In the genomic region with DNA sequence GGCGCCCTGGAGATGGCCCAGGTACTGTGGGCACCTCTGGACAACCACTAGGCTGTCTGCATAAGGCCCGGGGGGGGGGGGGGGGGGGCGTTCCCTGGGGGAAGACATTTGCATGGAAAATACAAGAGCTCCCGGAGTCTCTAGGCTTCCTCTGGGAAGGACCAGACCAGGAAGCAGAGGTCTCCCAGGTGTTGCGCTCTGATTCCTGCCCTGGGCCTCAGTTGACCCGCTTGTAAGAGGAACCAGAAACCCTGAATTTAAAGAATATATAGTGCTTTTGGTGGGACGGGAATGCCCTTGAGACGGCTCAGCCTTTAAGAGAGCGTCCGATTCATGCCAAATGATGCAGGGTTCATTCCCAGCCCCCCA, we compare ENCODE assay signal across 10 mouse cellular contexts. TPM values are rescaled to one million over a fixed set of nuclear protein-coding genes. Genes with fewer than 3 reads are reported as not detected.
DNase-seq lines count a peak whose midpoint lies in the region; ATAC-seq and TF ChIP-seq lines count a peak whose summit lies in the region.
"Had no signal": no experiment of that assay in that cellular context is flagged by ENCODE, and none has a peak within 500 bp of the region (broad histone marks: within the 10 kb centered on the region; RNA-seq: fewer than 3 reads in every experiment).

No protein-coding gene starts in this region.

- no peaks in the 10 kb centered on the region for H3K36me3 ChIP-seq in liver, adult 2 months (ENCODE audit: control insufficient read depth, insufficient read depth, low read length)
- peaks cover 59% of the 10 kb centered on the region for H3K36me3 ChIP-seq in forebrain, embryonic 13.5 days (ENCODE audit: poor library complexity, severe bottlenecking)
- H3K36me3 ChIP-seq in limb, embryonic 11.5 days (ENCODE audit: control insufficient read depth, insufficient read depth, low read length), result no peaks in the 10 kb centered on the region
- H3K36me3 ChIP-seq in neural tube, embryonic 13.5 days, result peaks cover 73% of the 10 kb centered on the region

- DNase-seq in liver, adult 2 months (ENCODE audit: extremely low read depth, low read depth, low spot score), result no peak
- no peak for DNase-seq in liver
- no peak for DNase-seq in limb, embryonic 11.5 days (ENCODE audit: low spot score)
- no peak for DNase-seq in spleen, adult 12 weeks (ENCODE audit: low spot score)
- no peak for DNase-seq in left cerebral cortex, postnatal 14 days (ENCODE audit: low spot score in 2 of 2)
- DNase-seq: right cerebral cortex, postnatal 25 days had no signal

- peak overlapping the region; percentile 64 for H3K4me3 ChIP-seq in liver, adult 2 months (ENCODE audit: insufficient read depth, low read depth, low read length)
- H3K4me3 ChIP-seq in forebrain, embryonic 13.5 days, result peak overlapping the region; percentile 29
- peak overlapping the region; percentile 33 for H3K4me3 ChIP-seq in limb, embryonic 11.5 days (ENCODE audit: low read depth, low read length)
- H3K4me3 ChIP-seq in neural tube, embryonic 13.5 days, result peak overlapping the region; percentile 34

- no peak for ATAC-seq in forebrain, embryonic 13.5 days
- no peak for ATAC-seq in limb, embryonic 11.5 days (ENCODE audit: insufficient number of reproducible peaks, low FRiP score, low TSS enrichment, low read depth)
- ATAC-seq in neural tube, embryonic 13.5 days (ENCODE audit: low read depth), result no peak
- no peak for ATAC-seq in cerebellum, adult (ENCODE audit: insufficient number of reproducible peaks, low FRiP score, low TSS enrichment)

- peak overlapping the region; percentile 60 for H3K4me2 ChIP-seq in forebrain, embryonic 13.5 days
- H3K4me2 ChIP-seq in limb, embryonic 11.5 days (ENCODE audit: low read depth, severe bottlenecking), result peak overlapping the region; percentile 53
- H3K4me2 ChIP-seq in neural tube, embryonic 13.5 days, result peak overlapping the region; percentile 53

- peaks cover 5% of the 10 kb centered on the region for H3K4me1 ChIP-seq in liver, adult 2 months (ENCODE audit: control insufficient read depth, insufficient read depth, low read length)
- peaks cover 23% of the 10 kb centered on the region for H3K4me1 ChIP-seq in forebrain, embryonic 13.5 days
- peaks cover 8% of the 10 kb centered on the region for H3K4me1 ChIP-seq in limb, embryonic 11.5 days (ENCODE audit: control insufficient read depth, insufficient read depth, low read length)
- peaks cover 31% of the 10 kb centered on the region for H3K4me1 ChIP-seq in neural tube, embryonic 13.5 days (replicated peaks)

- WGBS in liver, adult 2 months, result 22% methylated on average over 8 of the region's 10 CpGs
- 19% methylated on average over 8 of the region's 10 CpGs for WGBS in forebrain, embryonic 13.5 days
- WGBS in limb, embryonic 11.5 days, result 18% methylated on average over 9 of the region's 10 CpGs
- WGBS in neural tube, embryonic 13.5 days, result 13% methylated on average over 9 of the region's 10 CpGs

- intact Hi-C loops in left cerebral cortex, postnatal 14 days (cut with DNase I), result no loop called here

- peak overlapping the region; percentile 30 for H3K9ac ChIP-seq in liver, adult 2 months (ENCODE audit: low read depth, low read length)
- peak overlapping the region; percentile 37 for H3K9ac ChIP-seq in forebrain, embryonic 13.5 days
- H3K9ac ChIP-seq in limb, embryonic 11.5 days (ENCODE audit: low read length), result peak overlapping the region; percentile 8; the same call in 1 of the 2 replicates
- peak overlapping the region; percentile 58 for H3K9ac ChIP-seq in neural tube, embryonic 13.5 days

- no peaks in the 10 kb centered on the region for H3K9me3 ChIP-seq in forebrain, embryonic 13.5 days (replicated peaks)
- H3K9me3 ChIP-seq in limb, embryonic 11.5 days (ENCODE audit: control insufficient read depth, low read length), result no peaks in the 10 kb centered on the region
- H3K9me3 ChIP-seq in neural tube, embryonic 13.5 days, result no peaks in the 10 kb centered on the region

- no peak for TF ChIP-seq CTCF in liver, adult 2 months (IDR thresholded peaks at IDR 0.05; ENCODE audit: low read depth, low read length)

- no peaks in the 10 kb centered on the region for H3K27me3 ChIP-seq in liver, adult 2 months (ENCODE audit: control insufficient read depth, insufficient read depth, low read length)
- H3K27me3 ChIP-seq in forebrain, embryonic 13.5 days, result no peaks in the 10 kb centered on the region
- no peaks in the 10 kb centered on the region for H3K27me3 ChIP-seq in limb, embryonic 11.5 days (ENCODE audit: control insufficient read depth, insufficient read depth, low read length)
- H3K27me3 ChIP-seq in neural tube, embryonic 13.5 days, result no peaks in the 10 kb centered on the region

- peak overlapping the region; percentile 73 for H3K27ac ChIP-seq in liver, adult 2 months (replicated peaks; ENCODE audit: insufficient read depth, low read depth, low read length)
- no peak overlapping the region for H3K27ac ChIP-seq in forebrain, embryonic 13.5 days
- H3K27ac ChIP-seq in limb, embryonic 11.5 days (replicated peaks; ENCODE audit: low read depth, low read length), result peak overlapping the region; percentile 30; the same call in 1 of the 2 replicates
- peak overlapping the region; percentile 85 for H3K27ac ChIP-seq in neural tube, embryonic 13.5 days (replicated peaks)
- H3K27ac ChIP-seq: macrophage had no signal

- H3K79me2 ChIP-seq in liver, adult 2 months (ENCODE audit: control insufficient read depth, insufficient read depth, low read length), result no peaks in the 10 kb centered on the region

- no peak for TF ChIP-seq POLR2A in liver, adult 2 months (IDR thresholded peaks at IDR 0.05; ENCODE audit: extremely low read depth, insufficient read depth, low read length)

RNA-seq across cellular contexts. Expression of a gene that starts 5.4 kb away (rescaled TPM):
- total RNA-seq in liver, adult 2 months (2014; rRNA removed), result 26.6 and 35.6 TPM in 2 replicates
- polyA plus RNA-seq in liver, adult 2 months (2012; rRNA removed), result 72.6 and 77.4 TPM in 2 replicates
- polyA plus RNA-seq in forebrain, embryonic 13.5 days (2015; fragmentation: Nextera tagmentation; extraction: Ambion mirVana), result 55.8 and 62.2 TPM in 2 replicates
- 58.5 and 60.2 TPM in 2 replicates for polyA plus RNA-seq in limb, embryonic 11.5 days (2014; fragmentation: Nextera tagmentation; extraction: Ambion mirVana)
- 53.2 and 55.8 TPM in 2 replicates for polyA plus RNA-seq in neural tube, embryonic 13.5 days (2015; fragmentation: Nextera tagmentation; extraction: Ambion mirVana)
- 10 to 100 TPM; 27.6 to 30.4 TPM for total RNA-seq in left cerebral cortex, postnatal 14 days (2021)

RNA-seq across cellular contexts. Expression of a gene that starts 10.8 kb away (rescaled TPM):
- total RNA-seq in liver, adult 2 months (2014; rRNA removed), result not detected in 2 replicates
- not detected in 2 replicates for polyA plus RNA-seq in liver, adult 2 months (2012; rRNA removed)
- 1.6 and 2.5 TPM in 2 replicates for polyA plus RNA-seq in forebrain, embryonic 13.5 days (2015; fragmentation: Nextera tagmentation; extraction: Ambion mirVana)
- polyA plus RNA-seq in limb, embryonic 11.5 days (2014; fragmentation: Nextera tagmentation; extraction: Ambion mirVana), result 0.13 TPM in 1 of 2 replicates, not detected in the other
- 3.2 and 4.0 TPM in 2 replicates for polyA plus RNA-seq in neural tube, embryonic 13.5 days (2015; fragmentation: Nextera tagmentation; extraction: Ambion mirVana)
- 1 to 10 TPM; 2.2 to 3.8 TPM for total RNA-seq in left cerebral cortex, postnatal 14 days (2021)
- polyA plus RNA-seq: macrophage had no signal

RNA-seq across cellular contexts. Expression of a gene that starts 23.8 kb away (rescaled TPM):
- total RNA-seq in liver, adult 2 months (2014; rRNA removed), result under 0.01 and 0.07 TPM in 2 replicates
- polyA plus RNA-seq in liver, adult 2 months (2012; rRNA removed), result 0.10 and 0.22 TPM in 2 replicates
- 0.43 and 0.48 TPM in 2 replicates for polyA plus RNA-seq in forebrain, embryonic 13.5 days (2015; fragmentation: Nextera tagmentation; extraction: Ambion mirVana)
- polyA plus RNA-seq in limb, embryonic 11.5 days (2014; fragmentation: Nextera tagmentation; extraction: Ambion mirVana), result 0.13 and 0.56 TPM in 2 replicates
- polyA plus RNA-seq in neural tube, embryonic 13.5 days (2015; fragmentation: Nextera tagmentation; extraction: Ambion mirVana), result 0.24 and 0.26 TPM in 2 replicates
- under 1 TPM; 0.23 to 0.35 TPM for total RNA-seq in left cerebral cortex, postnatal 14 days (2021)
- polyA plus RNA-seq: macrophage had no signal

RNA-seq across cellular contexts. Expression of a gene that starts 23.9 kb away (rescaled TPM):
- total RNA-seq in liver, adult 2 months (2014; rRNA removed), result 1.2 and 1.5 TPM in 2 replicates
- 2.3 and 2.8 TPM in 2 replicates for polyA plus RNA-seq in liver, adult 2 months (2012; rRNA removed)
- 4.6 and 5.4 TPM in 2 replicates for polyA plus RNA-seq in forebrain, embryonic 13.5 days (2015; fragmentation: Nextera tagmentation; extraction: Ambion mirVana)
- 3.7 and 5.2 TPM in 2 replicates for polyA plus RNA-seq in limb, embryonic 11.5 days (2014; fragmentation: Nextera tagmentation; extraction: Ambion mirVana)
- polyA plus RNA-seq in neural tube, embryonic 13.5 days (2015; fragmentation: Nextera tagmentation; extraction: Ambion mirVana), result 5.5 and 6.6 TPM in 2 replicates
- total RNA-seq in left cerebral cortex, postnatal 14 days (2021), result 1 to 10 TPM; 6.1 to 7.6 TPM

RNA-seq across cellular contexts. Expression of a gene that starts 30.8 kb away (rescaled TPM):
- total RNA-seq in liver, adult 2 months (2014; rRNA removed), result 2.2 and 3.2 TPM in 2 replicates
- 7.5 and 10.4 TPM in 2 replicates for polyA plus RNA-seq in liver, adult 2 months (2012; rRNA removed)
- polyA plus RNA-seq in forebrain, embryonic 13.5 days (2015; fragmentation: Nextera tagmentation; extraction: Ambion mirVana), result 23.5 and 29.2 TPM in 2 replicates
- 12.2 and 13.1 TPM in 2 replicates for polyA plus RNA-seq in limb, embryonic 11.5 days (2014; fragmentation: Nextera tagmentation; extraction: Ambion mirVana)
- polyA plus RNA-seq in neural tube, embryonic 13.5 days (2015; fragmentation: Nextera tagmentation; extraction: Ambion mirVana), result 42.5 and 51.4 TPM in 2 replicates
- 10 to 100 TPM; 31.1 to 35.6 TPM for total RNA-seq in left cerebral cortex, postnatal 14 days (2021)

Comparison
In these comparisons a context has a peak if more than half of its experiments do, and no peak if none do; other contexts are left out.
1. H3K9ac ChIP-seq: peak in every context shown above with its lines; median percentile 58 in neural tube, embryonic 13.5 days; 37 in forebrain, embryonic 13.5 days; 30 in liver, adult 2 months; 8 in limb, embryonic 11.5 days.